Mouse (Mus musculus): ENCODE results near the gene Fdx1. TPM values are rescaled to one million over a fixed set of nuclear protein-coding genes. Genes with fewer than 3 reads are reported as not detected.

The Fdx1 gene
- polyA plus RNA-seq, 1 experiment from 2014 or later = 34.9 TPM

DNA sequence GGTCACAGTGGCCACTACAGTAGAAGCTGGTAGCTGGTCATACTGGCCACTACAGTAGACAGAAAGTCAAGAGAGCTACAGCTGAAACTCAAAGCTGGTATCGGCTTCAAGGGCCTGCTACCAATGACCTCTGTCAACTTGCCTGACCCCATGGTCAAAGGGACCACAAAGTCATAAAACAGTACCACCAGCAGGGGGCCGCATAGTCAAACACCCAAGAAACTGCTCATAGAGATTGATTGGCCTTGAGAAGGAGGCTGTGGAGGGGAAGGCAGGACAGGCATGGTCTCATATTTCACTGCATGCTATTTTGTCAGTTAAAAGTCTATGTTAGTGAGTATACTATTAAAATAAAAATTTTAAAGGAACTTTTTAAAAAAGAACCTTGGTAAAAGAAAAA, 27.5 kb upstream of the Fdx1 start:
- Histone ChIP-seq H3K9ac (no peak overlapping the region), H3K4me1 (replicated peaks) (peaks cover 10% of the 10 kb centered on the region; the same call in 1 of the 2 replicates), H3K27me3 (no peaks in the 10 kb centered on the region), H3K27ac (replicated peaks) (no peak overlapping the region), H3K4me3 (replicated peaks) (no peak overlapping the region), H3K9me3 (replicated peaks) (no peaks in the 10 kb centered on the region), H3K4me2 (no peak overlapping the region), H3K36me3 (replicated peaks) (no peaks in the 10 kb centered on the region)
- 28% methylated on average over 2 of the region's 2 CpGs for WGBS (ENCODE audit: insufficient replicate concordance)
- no peak for ATAC-seq (ENCODE audit: insufficient read depth)

DNA sequence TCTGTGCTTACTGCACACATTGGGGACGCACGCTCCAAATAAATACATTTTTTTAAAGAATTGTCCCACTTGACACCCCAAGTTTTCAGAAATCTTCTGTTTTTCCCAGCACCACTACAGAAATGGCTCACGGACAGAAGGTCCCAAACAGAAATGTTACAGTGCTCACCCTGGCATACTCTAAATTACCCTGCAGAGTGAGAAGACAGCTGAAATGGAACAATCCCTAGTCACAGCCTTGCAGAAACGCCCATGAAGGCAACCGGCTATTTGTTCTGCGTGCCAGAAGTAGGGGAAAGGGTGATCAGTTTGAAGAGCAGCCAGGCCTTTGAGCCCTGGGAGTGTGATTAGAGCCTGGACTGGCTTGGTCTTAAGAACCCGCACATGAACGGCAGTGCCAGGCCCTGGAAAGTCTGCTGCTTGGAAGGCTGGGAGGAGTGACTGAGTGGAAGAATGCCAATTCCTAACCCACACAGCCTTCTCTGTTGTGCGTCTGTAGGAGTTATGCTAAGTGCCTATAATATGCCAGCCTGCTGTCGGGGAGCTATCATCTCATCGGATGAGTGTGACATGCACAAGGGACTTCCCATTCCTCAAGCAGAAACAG, 22.2 kb upstream of the Fdx1 start:
- Histone ChIP-seq H3K27ac (replicated peaks) (no peak overlapping the region), H3K36me3 (replicated peaks) (no peaks in the 10 kb centered on the region), H3K4me2 (no peak overlapping the region), H3K4me1 (replicated peaks) (no peaks in the 10 kb centered on the region), H3K27me3 (no peaks in the 10 kb centered on the region), H3K9me3 (replicated peaks) (no peaks in the 10 kb centered on the region), H3K4me3 (replicated peaks) (no peak overlapping the region), H3K9ac (no peak overlapping the region)
- no peak for ATAC-seq (ENCODE audit: insufficient read depth)
- WGBS (ENCODE audit: insufficient replicate concordance) = 73% methylated on average over 11 of the region's 11 CpGs

DNA sequence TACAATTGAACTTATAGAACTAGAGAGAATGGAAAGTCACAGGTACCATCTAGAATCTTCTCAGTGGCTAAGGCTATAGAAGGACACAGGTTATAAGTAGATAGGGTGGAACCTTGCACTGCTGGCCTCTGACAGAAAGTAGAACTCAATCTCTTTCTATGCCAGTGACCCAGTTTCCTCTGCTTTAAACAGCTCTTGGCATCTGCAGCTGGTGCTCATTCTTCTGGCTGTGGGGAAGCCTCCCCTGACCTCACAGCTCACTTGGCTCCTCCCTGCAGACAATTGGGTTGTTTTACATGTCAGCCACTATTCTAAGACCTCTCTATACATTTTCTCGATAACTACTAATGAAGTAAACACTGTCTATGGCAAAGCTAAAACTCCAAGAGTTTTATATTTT, 17.8 kb upstream of the Fdx1 start:
- 39% methylated on average over 1 of the region's 1 CpGs for WGBS (ENCODE audit: insufficient replicate concordance)

DNA sequence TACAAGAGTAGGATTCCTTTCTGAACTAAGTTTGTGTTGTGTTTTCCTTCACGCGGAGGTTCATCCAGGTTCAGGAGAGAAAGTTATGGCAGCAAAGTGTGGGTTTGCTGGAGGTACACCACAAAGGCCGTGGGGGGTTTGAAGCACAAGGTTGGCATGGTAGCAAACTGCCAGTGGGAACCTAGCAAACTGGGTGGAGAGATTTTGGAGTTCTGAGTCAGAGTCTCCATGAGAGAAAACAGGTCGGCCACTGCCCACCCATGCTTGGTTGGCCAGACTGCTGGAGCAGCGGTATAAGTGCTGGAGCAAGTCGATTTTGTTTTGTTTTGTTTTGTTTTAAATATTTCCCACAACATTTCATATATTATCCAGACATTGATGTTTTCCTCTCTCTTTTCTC, 15.9 kb upstream of the Fdx1 start:
- Histone ChIP-seq H3K9me3 (replicated peaks) (no peaks in the 10 kb centered on the region), H3K4me2 (no peak overlapping the region), H3K4me3 (replicated peaks) (no peak overlapping the region), H3K36me3 (replicated peaks) (no peaks in the 10 kb centered on the region), H3K27ac (replicated peaks) (no peak overlapping the region), H3K27me3 (no peaks in the 10 kb centered on the region), H3K4me1 (replicated peaks) (no peaks in the 10 kb centered on the region), H3K9ac (no peak overlapping the region)
- ATAC-seq (ENCODE audit: insufficient read depth) = no peak
- 77% methylated on average over 6 of the region's 6 CpGs for WGBS (ENCODE audit: insufficient replicate concordance)

More for the DNA sequence above, 17.8 kb upstream of the Fdx1 start:
- Histone ChIP-seq H3K4me2 (no peak overlapping the region), H3K36me3 (replicated peaks) (no peaks in the 10 kb centered on the region), H3K27ac (replicated peaks) (no peak overlapping the region), H3K4me3 (replicated peaks) (no peak overlapping the region), H3K4me1 (replicated peaks) (no peaks in the 10 kb centered on the region), H3K9ac (no peak overlapping the region), H3K9me3 (replicated peaks) (no peaks in the 10 kb centered on the region), H3K27me3 (no peaks in the 10 kb centered on the region)
- ATAC-seq (ENCODE audit: insufficient read depth) = no peak

DNA sequence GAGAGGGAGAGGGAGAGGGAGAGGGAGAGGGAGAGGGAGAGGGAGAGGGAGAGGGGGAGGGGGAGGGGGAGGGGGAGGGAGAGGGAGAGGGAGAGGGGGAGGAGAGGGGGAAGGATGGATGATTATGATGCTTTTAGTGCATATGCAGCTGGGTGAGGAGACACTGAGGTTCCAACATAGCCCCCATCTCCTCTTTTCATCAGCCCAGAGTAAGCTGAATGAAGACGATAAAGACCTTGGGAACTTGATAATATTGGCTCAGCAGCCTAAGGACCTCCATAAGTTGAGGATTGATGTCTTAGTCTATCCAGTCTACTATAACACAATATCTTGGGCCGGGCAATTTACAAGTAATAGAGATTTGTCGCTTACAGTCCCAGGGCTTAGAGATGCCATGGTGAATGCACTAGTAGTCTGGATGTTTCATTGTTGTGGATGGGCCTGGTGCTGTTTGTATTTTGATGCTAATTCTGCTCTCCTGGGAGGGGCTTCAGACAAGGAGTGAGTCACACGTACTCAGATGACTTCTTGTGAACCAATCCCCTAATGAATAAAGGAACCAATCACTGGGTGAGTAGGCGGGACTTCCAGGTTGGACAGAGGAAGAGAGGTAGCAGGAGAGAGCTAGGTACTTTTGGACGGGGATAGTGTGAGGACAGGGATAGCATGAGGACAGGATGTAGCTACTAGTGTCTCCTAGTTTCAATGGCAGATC, 15.3 kb upstream of the Fdx1 start:
- H3K9me3 ChIP-seq (replicated peaks) = no peaks in the 10 kb centered on the region
- ATAC-seq (ENCODE audit: insufficient read depth) = no peak
- 73% methylated on average over 6 of the region's 6 CpGs for WGBS (ENCODE audit: insufficient replicate concordance)
- no peak overlapping the region for H3K27ac ChIP-seq (replicated peaks)
- no peaks in the 10 kb centered on the region for H3K36me3 ChIP-seq (replicated peaks)
- no peaks in the 10 kb centered on the region for H3K4me1 ChIP-seq (replicated peaks)
- H3K4me3 ChIP-seq (replicated peaks) = no peak overlapping the region
- H3K4me2 ChIP-seq = no peak overlapping the region
- H3K9ac ChIP-seq = no peak overlapping the region
- H3K27me3 ChIP-seq = no peaks in the 10 kb centered on the region

DNA sequence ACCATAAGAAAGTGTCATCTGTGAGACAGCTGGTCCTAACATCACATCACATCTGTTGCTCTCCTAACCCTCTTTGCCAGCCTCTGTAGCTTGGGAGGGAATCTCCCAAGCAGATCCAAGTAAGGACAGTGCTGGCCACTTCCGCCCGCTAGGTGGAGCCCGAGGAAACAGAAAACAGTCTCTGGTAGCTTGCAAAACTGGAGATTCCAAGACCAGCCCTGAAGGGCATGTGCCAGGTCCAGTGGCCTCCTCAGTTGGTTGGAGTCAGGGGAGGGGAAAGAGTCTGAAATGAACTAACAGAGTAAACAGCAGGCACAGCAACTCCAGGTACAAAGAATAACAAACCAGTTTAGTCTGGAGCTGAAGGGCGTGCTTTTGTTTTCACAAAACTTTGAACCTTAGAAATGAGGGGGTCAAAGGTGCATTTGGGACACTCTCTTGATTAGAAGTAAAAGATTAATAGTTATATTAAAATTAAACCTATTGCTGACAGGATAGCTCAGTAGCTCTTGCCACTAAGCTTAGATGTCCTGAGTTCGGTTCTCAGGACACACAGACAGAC, 14.2 kb upstream of the Fdx1 start:
- peak; percentile 34; the same call in 1 of the 2 replicates for ATAC-seq (ENCODE audit: insufficient read depth)
- Histone ChIP-seq H3K9me3 (replicated peaks) (no peaks in the 10 kb centered on the region), H3K4me2 (no peak overlapping the region), H3K9ac (no peak overlapping the region), H3K27me3 (no peaks in the 10 kb centered on the region), H3K27ac (replicated peaks) (no peak overlapping the region), H3K36me3 (replicated peaks) (no peaks in the 10 kb centered on the region), H3K4me3 (replicated peaks) (no peak overlapping the region), H3K4me1 (replicated peaks) (no peaks in the 10 kb centered on the region)
- WGBS (ENCODE audit: insufficient replicate concordance) = 34% methylated on average over 5 of the region's 5 CpGs

DNA sequence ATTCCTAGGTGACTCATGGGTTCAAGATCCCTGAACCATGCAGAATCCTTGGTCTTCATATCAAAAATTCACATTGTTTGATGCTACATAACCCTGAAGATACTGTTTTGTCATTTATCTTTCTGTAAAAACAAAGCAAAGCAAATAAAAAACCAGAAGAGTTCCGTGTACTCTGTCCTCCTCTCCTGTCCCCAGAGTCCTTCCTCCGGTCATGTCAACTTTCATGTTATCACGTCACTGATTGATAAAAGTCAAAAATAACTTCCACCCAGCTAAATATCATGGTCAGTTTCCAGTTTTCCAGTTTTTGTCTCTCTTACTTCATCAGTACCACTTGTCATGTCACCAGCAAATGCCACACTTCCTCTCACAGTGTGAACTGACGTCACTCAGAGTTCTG, 11.5 kb upstream of the Fdx1 start:
- H3K27ac ChIP-seq (replicated peaks) = no peak overlapping the region

DNA sequence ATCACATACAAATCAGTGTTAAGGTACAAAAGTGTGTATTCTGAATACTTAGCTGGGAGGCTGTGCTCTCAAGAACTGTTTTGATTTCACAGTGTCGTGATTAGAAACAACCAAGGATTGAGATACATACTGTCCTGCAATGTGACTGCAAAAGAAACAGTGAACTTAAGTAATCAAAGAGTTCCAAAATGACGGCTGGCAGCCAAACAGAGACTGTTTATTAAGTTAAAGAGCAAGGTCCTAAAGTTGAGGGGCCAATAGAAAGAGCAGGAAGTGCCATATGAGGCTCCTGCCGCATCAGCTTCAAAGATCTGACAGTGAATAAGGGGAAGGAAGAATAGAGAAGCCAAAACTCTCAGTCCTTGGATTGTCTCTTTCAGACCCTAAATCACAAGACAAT, 10.5 kb upstream of the Fdx1 start:
- Histone ChIP-seq H3K9ac (no peak overlapping the region), H3K9me3 (replicated peaks) (no peaks in the 10 kb centered on the region), H3K36me3 (replicated peaks) (no peaks in the 10 kb centered on the region), H3K4me2 (no peak overlapping the region), H3K27ac (replicated peaks) (no peak overlapping the region), H3K27me3 (no peaks in the 10 kb centered on the region), H3K4me1 (replicated peaks) (no peaks in the 10 kb centered on the region), H3K4me3 (replicated peaks) (no peak overlapping the region)
- 26% methylated on average over 3 of the region's 3 CpGs for WGBS (ENCODE audit: insufficient replicate concordance)
- ATAC-seq (ENCODE audit: insufficient read depth) = no peak

More for the DNA sequence above, 11.5 kb upstream of the Fdx1 start:
- Histone ChIP-seq H3K36me3 (replicated peaks) (no peaks in the 10 kb centered on the region), H3K9ac (no peak overlapping the region), H3K27me3 (no peaks in the 10 kb centered on the region), H3K4me3 (replicated peaks) (no peak overlapping the region), H3K4me1 (replicated peaks) (no peaks in the 10 kb centered on the region), H3K9me3 (replicated peaks) (no peaks in the 10 kb centered on the region), H3K4me2 (no peak overlapping the region)
- ATAC-seq (ENCODE audit: insufficient read depth) = no peak
- 36% methylated on average over 4 of the region's 4 CpGs for WGBS (ENCODE audit: insufficient replicate concordance)

DNA sequence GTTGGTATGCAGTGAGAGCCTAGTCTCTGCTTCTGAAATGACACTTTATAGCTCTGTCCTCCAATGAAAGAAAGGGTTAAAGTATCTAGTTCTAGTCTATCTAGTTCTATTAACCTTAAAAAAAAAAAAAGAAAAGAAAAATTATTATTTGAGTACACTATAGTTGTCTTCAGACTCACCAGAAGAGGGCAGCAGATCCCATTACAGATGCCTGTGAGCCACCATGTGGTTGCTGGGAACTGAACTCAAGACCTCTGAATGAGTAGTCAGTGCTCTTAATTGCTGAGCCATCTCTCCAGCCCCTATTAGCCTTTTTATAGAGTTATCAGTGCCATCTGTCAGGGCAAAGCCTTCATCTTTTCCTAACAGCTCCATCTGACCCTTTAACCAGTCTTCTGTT, 3.0 kb upstream of the Fdx1 start:
- no peak overlapping the region for H3K27ac ChIP-seq (replicated peaks)
- H3K27me3 ChIP-seq = peaks cover 5% of the 10 kb centered on the region; the same call in 1 of the 2 replicates
- no peaks in the 10 kb centered on the region for H3K36me3 ChIP-seq (replicated peaks)
- peaks cover 17% of the 10 kb centered on the region for H3K4me1 ChIP-seq (replicated peaks)
- ATAC-seq (ENCODE audit: insufficient read depth) = no peak
- no peak overlapping the region for H3K4me3 ChIP-seq (replicated peaks)
- H3K9ac ChIP-seq = no peak overlapping the region
- no peak overlapping the region for H3K4me2 ChIP-seq
- no peaks in the 10 kb centered on the region for H3K9me3 ChIP-seq (replicated peaks)

DNA sequence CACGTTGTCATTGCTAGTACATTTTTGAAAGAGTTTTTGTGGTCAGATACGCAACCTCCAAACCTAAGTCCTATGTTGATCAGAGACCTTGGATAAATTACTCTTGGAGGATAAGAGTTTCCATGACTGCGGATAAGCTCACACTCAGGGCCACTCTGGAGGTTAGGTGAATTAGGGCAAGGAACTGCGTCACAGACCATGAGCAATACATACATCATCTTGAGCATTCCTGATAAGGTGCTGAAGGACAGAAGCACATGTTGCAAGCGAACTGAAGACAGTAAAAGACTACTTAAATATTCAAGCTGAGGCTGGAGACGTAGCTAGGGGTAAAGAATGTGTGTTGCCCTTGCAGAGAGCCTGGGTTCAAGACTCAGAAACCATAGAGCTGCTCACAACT, 754 bp upstream of the Fdx1 start:
- no peak overlapping the region for H3K4me3 ChIP-seq (replicated peaks)
- 61% methylated on average over 6 of the region's 6 CpGs for WGBS (ENCODE audit: insufficient replicate concordance)
- H3K9me3 ChIP-seq (replicated peaks) = no peaks in the 10 kb centered on the region
- no peak overlapping the region for H3K27ac ChIP-seq (replicated peaks)
- H3K36me3 ChIP-seq (replicated peaks) = no peaks in the 10 kb centered on the region
- H3K27me3 ChIP-seq = peaks cover 5% of the 10 kb centered on the region; the same call in 1 of the 2 replicates
- no peak overlapping the region for H3K9ac ChIP-seq
- peaks cover 17% of the 10 kb centered on the region for H3K4me1 ChIP-seq (replicated peaks)
- no peak overlapping the region; the same call in 1 of the 2 replicates for H3K4me2 ChIP-seq
- ATAC-seq (ENCODE audit: insufficient read depth) = no peak

DNA sequence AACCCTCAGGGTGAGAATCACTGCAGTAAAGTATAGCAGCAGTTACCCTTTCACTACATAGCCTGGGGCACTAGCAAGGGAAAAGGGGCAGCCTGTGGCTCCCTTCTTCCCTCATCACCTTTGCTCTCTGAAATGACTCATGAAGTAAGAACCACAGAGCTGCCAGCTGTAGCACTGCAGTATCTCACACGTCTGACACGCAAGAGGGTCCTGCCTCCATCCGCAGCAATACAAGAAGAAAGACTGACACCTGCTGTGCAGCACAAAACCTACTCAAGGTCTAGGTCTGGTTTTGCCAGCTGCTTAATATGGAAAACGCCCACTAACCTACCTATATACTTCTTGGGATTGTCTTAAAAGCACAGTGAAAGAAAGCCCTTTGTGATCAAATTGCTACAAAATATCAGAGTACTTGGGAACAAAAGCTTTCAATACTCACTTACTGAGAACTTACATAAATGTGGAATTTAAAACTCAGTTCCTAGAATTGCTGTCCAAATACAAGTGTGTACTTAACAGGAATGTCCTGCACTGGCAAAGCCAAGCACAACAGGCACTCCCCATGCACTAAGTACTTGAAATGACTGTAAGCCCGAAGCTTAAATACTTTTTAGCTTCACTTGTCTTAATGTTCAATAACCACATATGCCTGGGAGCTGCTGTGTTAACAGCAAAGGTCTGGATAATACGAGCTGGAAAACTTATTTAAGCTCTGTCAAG, 2.0 kb downstream of the Fdx1 start:
- Histone ChIP-seq H3K9ac (no peak overlapping the region), H3K9me3 (replicated peaks) (no peaks in the 10 kb centered on the region), H3K27ac (replicated peaks) (no peak overlapping the region), H3K4me1 (replicated peaks) (peaks cover 17% of the 10 kb centered on the region), H3K27me3 (peaks cover 5% of the 10 kb centered on the region; the same call in 1 of the 2 replicates), H3K4me2 (no peak overlapping the region), H3K4me3 (replicated peaks) (no peak overlapping the region), H3K36me3 (replicated peaks) (no peaks in the 10 kb centered on the region)
- ATAC-seq (ENCODE audit: insufficient read depth) = no peak
- 49% methylated on average over 6 of the region's 6 CpGs for WGBS (ENCODE audit: insufficient replicate concordance)

Data from liver, embryonic 15.5 days (tissue).